Mouse (Mus musculus) bone marrow, adult 2 months (tissue): ENCODE measurements around the gene Fubp1. TPM values are rescaled to one million over a fixed set of nuclear protein-coding genes. Genes with fewer than 3 reads are reported as not detected.
"Not testable (repeated sequence)": the region's sequence is repeated elsewhere in the genome, so short reads cannot be mapped to it uniquely, and the experiment has no call there.

Experiments used
- H3K27ac ChIP-seq: fragments of 200-500 bp; 2 replicates; pipeline ENCODE4 v1.5.1; 2012; ENCODE audit warnings: low read depth, mild to moderate bottlenecking, control low read depth, inconsistent platforms, low read length; ENCODE audit not compliant: control insufficient read depth, poor library complexity, insufficient read depth
- H3K4me1 ChIP-seq: fragments of 200-500 bp; 2 replicates; pipeline ENCODE4 v1.6.1; 2011; ENCODE audit warnings: low read length; ENCODE audit not compliant: control insufficient read depth, insufficient read depth
- H3K4me3 ChIP-seq: fragments of 200-500 bp; replicated peaks from 2 replicates; pipeline ENCODE3; 2011; ENCODE audit warnings: mild to moderate bottlenecking, low read depth, low read length, control low read depth; ENCODE audit not compliant: control insufficient read depth
- CTCF ChIP-seq: fragments of 200-500 bp; IDR thresholded peaks from 2 replicates; pipeline ENCODE4 v1.5.1; 2011; ENCODE audit warnings: low read length, control low read depth; ENCODE audit not compliant: control insufficient read depth, insufficient read depth
- POLR2A ChIP-seq: fragments of 200-500 bp; IDR thresholded peaks from 2 replicates; pipeline ENCODE4 v1.6.1; 2011; ENCODE audit warnings: low read depth, mild to moderate bottlenecking, control low read depth, low read length, borderline replicate concordance; ENCODE audit not compliant: control insufficient read depth
- WGBS: fragments of 180-500 bp; shearing (Covaris S2); methylation state at CpG from one replicate; pipeline ENCODE4 v1.1.7; 2018; 5-methylcytosine and 5-hydroxymethylcytosine counted together
- polyA plus RNA-seq: library from polyadenylated mRNA; stranded (reverse); fragments of >200 nt; gene quantifications from 2 replicates; pipeline ENCODE4 v1.2.4, GENCODE M21; 2011; ENCODE audit warnings: low replicate concordance; ENCODE audit not compliant: missing spikeins, insufficient read depth, insufficient read length

Fubp1 gene
- polyA plus RNA-seq, 1 experiment: 78.2 TPM

GRCm38 (mm10) chr3:152257528-152257927 is 47.3 kb downstream of the Fubp1 start:
- Histone ChIP-seq H3K4me3 (no peak overlapping the region), H3K4me1 (no peaks in the 10 kb centered on the region; the same call in 1 of the 2 replicates), H3K27ac (no peak overlapping the region)
- TF ChIP-seq POLR2A (no peak), CTCF (no peak)
- 85% methylated on average over 3 of the region's 3 CpGs for whole genome bisulfite sequencing

- 21% methylated on average over 9 of the region's 9 CpGs for WGBS
- not testable (repeated sequence) for H3K4me1 ChIP-seq, H3K27ac ChIP-seq, H3K4me3 ChIP-seq
- peak; percentile 25; the same call in 1 of the 2 replicates for TF ChIP-seq CTCF
Observed at GRCm38 (mm10) chr3:152259409-152259808, 49.2 kb downstream of the Fubp1 start.

GRCm38 (mm10) chr3:152260362-152260761 is 50.1 kb downstream of the Fubp1 start:
- 85% methylated on average over 1 of the region's 1 CpGs for WGBS
- Histone ChIP-seq H3K4me3 (no peak overlapping the region), H3K27ac (no peak overlapping the region), H3K4me1 (no peaks in the 10 kb centered on the region; the same call in 1 of the 2 replicates)
- TF ChIP-seq POLR2A (no peak), CTCF (no peak)

GRCm38 (mm10) chr3:152261436-152261835 is 51.2 kb downstream of the Fubp1 start:
- TF ChIP-seq POLR2A: no peak
- TF ChIP-seq CTCF: no peak
- no peaks in the 10 kb centered on the region; the same call in 1 of the 2 replicates for H3K4me1 ChIP-seq
- 6% methylated on average over 8 of the region's 8 CpGs for WGBS
- H3K4me3 ChIP-seq: no peak overlapping the region
- no peak overlapping the region for H3K27ac ChIP-seq

GRCm38 (mm10) chr3:152261948-152262347 is 51.7 kb downstream of the Fubp1 start:
- no peak for TF ChIP-seq CTCF
- no peak for TF ChIP-seq POLR2A
- H3K27ac ChIP-seq: no peak overlapping the region
- no peak overlapping the region for H3K4me3 ChIP-seq
- WGBS: 18% methylated on average over 8 of the region's 8 CpGs
- no peaks in the 10 kb centered on the region; the same call in 1 of the 2 replicates for H3K4me1 ChIP-seq

- Histone ChIP-seq H3K4me3 (no peak overlapping the region), H3K27ac (no peak overlapping the region), H3K4me1 (no peaks in the 10 kb centered on the region; the same call in 1 of the 2 replicates)
- 85% methylated on average over 10 of the region's 10 CpGs for whole genome bisulfite sequencing
- TF ChIP-seq CTCF (no peak), POLR2A (no peak)
Observed at GRCm38 (mm10) chr3:152264374-152264773, 54.2 kb downstream of the Fubp1 start.

GRCm38 (mm10) chr3:152264830-152265229 is 54.6 kb downstream of the Fubp1 start:
- Histone ChIP-seq H3K4me1 (no peaks in the 10 kb centered on the region; the same call in 1 of the 2 replicates), H3K4me3 (no peak overlapping the region), H3K27ac (no peak overlapping the region)
- TF ChIP-seq POLR2A: no peak
- no peak for TF ChIP-seq CTCF
- WGBS: 72% methylated on average over 12 of the region's 12 CpGs

- WGBS: 3% methylated on average over 57 of the region's 63 CpGs
- no peak for TF ChIP-seq CTCF
- TF ChIP-seq POLR2A: no peak
- H3K27ac ChIP-seq: no peak overlapping the region; the same call in 1 of the 2 replicates
- H3K4me3 ChIP-seq: no peak overlapping the region
- no peaks in the 10 kb centered on the region; the same call in 1 of the 2 replicates for H3K4me1 ChIP-seq
Observed at GRCm38 (mm10) chr3:152265351-152266035, 55.3 kb downstream of the Fubp1 start.

- no peak within 1 kb of the TSS for H3K4me3 ChIP-seq
- H3K4me1 ChIP-seq: no peaks in the 10 kb centered on the region; the same call in 1 of the 2 replicates
- H3K27ac ChIP-seq: no peak within 1 kb of the TSS; the same call in 1 of the 2 replicates
- TF ChIP-seq POLR2A (no peak), CTCF (no peak)
- WGBS: 13% methylated on average over 13 of the region's 13 CpGs
Observed at GRCm38 (mm10) chr3:152266036-152266421, 55.8 kb downstream of the Fubp1 start, which contains the start of gene Nexn. Nexn (minus strand) TSS chr3:152266350.
